Mouse (Mus musculus): ENCODE results near the gene Eif2s2.

Gene Eif2s2

DNA sequence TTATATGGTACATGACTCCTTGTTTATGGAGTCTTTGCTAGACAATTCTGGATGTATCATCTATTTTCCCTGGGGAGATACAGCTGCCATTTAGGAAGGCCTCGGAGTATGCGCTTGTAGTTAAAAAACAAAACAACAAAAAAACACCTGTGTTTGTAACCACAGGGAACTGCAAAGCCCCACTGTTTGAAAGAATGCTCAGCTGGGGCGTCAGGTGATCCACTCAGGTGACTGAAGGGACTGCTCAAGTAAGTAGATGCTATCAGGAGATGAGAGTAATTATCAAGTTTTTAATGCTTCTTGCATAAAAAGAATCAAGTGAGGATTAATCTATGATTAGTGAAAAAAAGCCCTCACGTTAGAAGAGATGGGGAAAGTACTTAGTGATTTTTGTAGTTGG lies 813 bp upstream of the Eif2s2 start:
- peak; percentile 78 for DNase-seq (ENCODE audit: low read depth, low spot score)

DNA sequence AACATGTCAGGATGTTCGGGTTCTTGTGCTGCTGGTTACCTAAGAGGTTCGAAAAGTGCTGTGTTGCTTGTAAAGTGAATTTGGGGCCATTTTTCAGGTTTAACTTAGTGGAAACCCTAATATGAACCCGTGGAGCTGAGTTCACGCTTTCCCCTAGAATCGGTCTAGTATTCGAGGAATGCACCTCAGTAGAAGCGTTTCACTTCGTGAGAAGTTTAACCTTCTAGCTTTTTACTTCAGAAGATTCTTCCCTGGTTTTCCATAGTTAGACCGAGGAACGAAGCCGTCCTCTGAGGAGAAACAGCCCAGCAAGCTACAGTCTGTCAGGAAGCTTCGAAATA lies 280 bp upstream of the Eif2s2 start:
- no peak for DNase-seq (ENCODE audit: low read depth, low spot score)

DNA sequence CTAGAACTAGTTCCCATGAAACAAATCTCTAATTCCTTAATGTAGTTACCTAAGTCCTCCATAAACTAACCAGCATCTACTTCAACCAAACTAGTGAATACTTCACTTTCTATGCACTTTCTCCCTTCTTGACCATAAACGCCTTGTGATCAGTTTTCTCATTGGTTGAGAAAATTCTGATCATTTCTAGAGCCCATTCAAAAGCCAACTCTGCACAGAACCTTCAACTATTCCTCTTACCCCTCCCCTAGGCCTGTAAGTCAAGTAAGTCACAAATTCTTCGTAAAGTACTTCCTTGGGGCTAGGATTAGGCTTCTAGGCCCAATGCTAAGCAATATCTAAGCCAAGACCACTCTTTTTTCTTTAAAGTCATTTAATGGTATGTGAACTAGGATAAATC lies 1.1 kb downstream of the Eif2s2 start:
- peak; percentile 58 for DNase-seq (ENCODE audit: low read depth, low spot score)

DNA sequence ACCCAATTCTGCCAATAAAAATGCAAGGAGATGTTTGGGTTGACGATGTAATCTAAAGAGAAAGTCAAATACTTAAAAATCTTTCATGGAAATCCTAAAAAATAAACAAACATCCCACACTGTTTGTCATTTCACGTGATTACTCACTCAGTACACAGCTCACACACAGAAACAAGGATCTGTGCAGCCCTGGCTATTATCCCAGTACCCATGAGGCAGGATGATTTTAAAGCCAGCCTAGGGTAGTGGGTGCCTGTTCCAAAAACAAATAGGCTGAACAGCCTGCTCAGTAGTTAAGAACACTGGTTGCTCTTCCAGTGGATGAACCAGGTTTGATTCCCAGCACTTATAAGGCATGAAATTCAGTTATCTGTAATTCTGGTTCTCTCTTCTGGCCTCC lies 16.1 kb downstream of the Eif2s2 start:
- DNase-seq (ENCODE audit: low read depth, low spot score): no peak

DNA sequence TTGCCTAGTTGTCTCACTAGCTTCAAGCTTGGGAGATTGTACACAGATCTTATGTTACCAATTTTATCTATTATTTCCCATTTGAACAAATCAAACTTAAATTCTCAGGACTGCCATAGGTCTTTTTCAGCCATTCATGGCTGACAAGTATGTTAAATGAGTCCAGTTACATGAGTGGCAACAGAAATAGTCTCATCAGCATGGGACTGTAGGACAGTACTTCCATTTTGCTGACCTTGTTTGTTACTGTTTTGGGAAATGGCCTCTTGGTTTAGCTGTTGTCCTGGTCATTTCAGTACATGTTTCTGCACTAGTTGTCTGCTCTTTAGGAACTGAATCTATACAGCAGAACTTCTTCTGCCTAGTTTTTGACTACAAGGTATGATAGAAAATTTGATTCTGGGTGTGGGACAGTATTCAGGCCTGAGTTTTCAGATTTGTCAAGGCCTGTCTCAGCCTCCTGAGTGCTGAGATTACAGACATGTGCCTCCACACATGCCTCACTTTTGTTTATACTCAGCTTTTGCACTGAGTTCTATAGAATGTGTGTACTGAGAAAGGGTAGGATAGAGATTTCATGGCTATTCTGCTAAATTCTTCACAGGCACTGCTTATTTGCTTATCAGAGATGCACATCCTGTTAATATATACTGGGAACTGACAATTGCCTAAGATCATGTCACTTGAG lies 22.6 kb downstream of the Eif2s2 start:
- DNase-seq (ENCODE audit: low read depth, low spot score): no peak

DNA sequence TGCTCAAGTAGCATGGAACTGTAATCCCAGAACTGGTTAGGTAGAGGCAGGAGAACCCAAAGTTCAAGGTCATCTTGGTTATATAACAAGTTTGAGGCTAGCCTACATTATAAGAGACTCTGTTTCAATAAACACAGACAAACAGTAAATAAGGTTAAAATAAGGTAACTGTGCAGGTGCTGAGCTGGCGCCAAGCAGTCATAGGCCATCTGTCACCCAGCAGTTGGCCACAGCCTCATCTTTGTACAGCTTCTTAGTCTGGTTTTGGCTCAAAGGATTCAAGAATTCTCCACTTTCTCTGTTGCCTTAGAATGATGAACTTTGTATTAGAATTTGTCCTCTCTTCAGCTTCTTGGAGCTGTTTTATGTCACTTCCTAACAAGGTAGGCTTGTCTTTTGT lies 24.6 kb downstream of the Eif2s2 start:
- no peak for DNase-seq (ENCODE audit: low read depth, low spot score)

DNA sequence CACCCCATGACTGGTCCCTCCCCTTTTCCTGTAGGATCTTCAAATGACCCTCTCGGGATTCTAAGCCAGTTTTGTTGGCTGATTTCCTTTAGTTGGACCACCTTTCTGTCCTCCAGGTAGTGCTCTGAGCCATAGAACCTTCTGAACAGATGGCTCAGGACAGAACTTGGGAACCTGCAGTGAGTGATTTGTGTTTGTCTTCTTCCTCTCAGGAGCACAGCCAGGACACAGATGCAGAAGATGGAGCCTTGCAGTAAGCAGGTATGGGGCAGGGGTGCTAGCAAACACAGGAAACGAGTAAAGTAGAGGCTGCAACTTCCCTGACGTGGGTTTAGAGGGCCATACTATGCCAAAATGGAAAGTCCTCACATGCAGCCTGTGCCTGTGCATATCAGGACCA lies 27.0 kb downstream of the Eif2s2 start:
- no peak for DNase-seq (ENCODE audit: low read depth, low spot score)

DNA sequence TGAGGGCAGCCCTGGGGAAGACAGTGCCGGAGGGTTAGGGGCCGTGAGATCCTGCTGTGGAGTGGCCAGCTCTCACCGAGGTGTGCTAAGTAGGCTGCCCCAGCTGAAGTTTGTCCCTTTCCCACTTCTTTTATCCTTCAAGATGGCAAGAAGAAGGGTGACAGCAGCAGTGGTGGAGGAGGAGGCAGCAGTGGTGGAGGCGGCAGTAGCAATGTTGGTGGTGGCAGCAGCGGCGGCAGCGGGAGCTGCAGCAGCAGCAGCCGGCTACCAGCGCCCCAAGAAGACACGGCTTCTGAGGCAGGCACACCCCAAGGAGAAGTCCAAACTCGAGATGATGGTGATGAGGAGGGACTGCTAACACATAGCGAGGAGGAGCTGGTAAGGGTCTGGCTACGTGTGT lies 29.1 kb downstream of the Eif2s2 start:
- DNase-seq (ENCODE audit: low read depth, low spot score): no peak

DNA sequence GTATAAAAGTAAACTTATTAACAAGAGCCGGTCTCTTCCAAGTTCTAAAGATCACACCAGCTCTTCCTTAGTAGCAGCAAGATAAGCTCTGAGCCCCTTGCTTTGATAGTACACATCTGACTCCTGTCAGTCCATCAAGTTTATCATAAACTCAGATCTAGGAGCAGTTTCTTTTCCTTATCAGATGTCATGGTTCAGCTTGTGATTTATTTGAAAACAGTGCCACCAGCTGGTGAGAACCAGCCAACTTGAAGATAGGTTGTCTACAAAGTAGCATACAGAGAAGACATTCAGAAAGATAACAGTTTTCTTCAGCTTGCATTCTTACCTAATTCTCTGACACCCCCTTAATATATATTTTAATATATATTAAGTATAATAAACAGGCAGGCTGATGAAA lies 37.4 kb downstream of the Eif2s2 start:
- peak; percentile 46 for DNase-seq (ENCODE audit: low read depth, low spot score)

DNA sequence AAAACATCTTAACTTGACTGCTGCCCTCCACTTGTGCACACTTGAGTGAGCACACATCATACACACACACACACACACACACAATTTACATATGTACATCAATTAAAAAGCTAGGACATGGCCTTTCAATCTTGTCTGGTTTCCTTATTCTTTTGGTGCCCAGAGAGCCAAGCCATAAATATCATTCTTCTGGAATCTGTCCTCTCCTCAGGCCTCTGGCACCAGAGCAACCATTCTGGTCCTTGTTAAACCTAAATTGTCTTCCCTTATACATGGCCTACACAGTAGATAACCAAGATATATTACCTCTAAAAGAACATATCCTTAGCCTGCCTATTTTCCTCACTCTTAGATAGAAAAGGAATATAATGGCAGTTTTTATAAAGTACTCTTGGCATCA lies 44.6 kb downstream of the Eif2s2 start:
- DNase-seq (ENCODE audit: low read depth, low spot score): no peak

DNA sequence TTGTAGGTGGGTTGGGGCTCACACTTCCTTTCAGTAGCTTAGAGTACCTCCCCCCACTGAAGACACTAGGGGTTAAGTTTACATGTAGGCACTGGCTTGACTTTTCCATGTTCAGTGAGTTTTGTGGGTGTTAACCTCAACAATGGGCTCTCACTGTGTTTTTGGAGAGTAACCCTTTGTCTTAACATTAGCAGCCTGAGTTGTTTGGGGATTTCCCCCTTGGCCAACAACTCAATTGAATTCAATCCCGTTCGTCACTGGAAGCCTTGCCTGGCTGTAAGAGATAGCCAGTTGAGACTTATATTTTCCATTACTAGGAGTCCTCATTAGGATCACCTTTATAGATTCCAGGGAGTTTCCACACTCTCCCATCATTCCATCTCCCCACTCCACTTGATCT lies 56.2 kb downstream of the Eif2s2 start:
- DNase-seq (ENCODE audit: low read depth, low spot score): peak; percentile 21

DNA sequence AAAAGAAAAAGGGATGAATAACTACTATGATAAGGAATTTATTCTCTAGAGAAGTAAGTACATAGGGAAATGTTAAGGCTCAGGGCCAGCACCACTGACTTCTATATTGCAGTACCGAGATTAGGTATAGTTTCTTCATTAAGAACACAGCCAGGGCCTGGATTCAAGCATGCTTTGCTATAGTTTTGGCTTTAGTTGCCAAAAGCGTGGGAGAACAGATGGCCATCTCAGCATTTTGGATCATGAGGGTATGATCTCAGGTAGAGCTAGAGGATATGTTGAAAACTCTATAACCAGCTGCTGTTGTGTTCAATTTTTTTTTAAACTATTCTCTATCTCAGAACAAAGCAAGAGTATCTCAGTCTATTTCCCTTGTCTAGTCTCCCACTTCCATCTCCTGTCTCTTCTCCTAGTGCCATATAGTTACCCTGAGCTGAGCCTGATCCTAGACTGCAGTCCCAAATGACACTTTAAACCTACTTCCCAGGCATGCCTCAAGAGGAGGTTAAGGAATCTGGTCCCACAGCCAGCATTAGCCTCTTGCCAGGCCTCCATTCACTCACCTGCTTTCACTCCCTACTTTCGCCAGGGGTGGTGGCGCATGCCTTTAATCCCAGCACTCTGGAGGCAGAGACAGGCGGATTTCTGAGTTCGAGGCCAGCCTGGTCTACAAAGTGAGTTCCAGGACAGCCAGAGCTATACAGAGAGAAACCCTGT lies 58.4 kb downstream of the Eif2s2 start:
- DNase-seq (ENCODE audit: low read depth, low spot score): peak; percentile 19

DNA sequence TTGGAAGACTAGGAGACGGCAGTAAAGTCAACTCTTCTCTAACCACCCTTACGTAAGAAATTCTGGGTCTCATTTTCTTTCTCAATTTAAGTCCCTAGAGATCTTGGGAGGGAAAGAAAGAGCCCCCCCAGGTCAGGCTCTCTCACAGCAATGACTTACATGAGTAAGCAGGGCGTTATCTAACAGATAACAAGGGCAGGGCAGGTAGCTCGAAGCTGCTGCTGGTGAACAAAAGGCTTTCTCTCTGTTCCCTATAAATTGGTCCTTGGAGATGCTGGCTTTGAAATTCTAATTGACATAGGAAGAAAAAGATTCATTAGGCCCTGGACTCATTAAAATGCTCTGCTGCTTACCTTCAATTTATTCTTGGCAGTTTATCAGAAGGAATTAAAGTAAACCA lies 60.3 kb downstream of the Eif2s2 start:
- DNase-seq (ENCODE audit: low read depth, low spot score): no peak

DNA sequence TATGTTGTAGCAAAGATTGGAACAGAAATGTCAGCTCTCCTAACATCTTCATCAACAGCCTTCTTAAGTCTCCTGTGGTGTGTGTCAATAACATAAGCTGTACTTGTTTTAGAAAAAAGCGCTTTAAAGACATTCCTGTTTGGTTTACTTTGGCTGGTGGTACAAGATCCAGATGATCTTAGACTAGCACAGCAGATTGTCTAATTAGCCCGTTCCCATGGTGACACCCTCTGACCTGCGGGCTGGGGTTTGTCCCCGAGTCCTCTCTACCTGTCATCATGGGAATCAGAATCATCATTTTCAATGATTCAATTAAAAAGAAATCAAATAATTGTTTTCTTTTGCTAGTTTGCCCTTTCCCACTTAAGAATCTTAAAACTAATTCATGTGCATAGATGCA lies 65.2 kb downstream of the Eif2s2 start:
- no peak for DNase-seq (ENCODE audit: low read depth, low spot score)

DNA sequence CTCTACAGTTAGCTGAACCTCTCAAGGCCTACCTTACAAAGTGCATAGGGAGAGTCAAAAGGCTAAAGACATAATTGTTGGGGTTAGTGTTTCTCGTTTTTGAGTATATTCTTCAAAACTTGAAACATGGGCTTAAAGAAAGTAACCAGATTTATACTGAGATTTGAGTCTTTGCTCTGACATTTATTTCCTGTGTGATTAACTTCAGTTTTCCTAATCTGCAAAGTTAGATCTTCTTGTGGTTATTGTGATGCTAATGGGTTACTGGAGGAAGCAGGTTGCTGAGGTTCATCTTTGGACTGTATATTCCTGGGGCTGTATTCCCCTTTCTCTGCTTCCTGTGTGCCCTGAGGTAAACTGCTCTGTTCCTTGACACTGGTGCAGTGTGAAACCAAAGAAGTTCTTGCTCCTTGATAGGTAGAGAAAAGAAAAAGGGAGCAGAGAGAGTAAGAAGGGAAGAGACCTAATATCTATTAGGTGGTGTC lies 66.6 kb downstream of the Eif2s2 start:
- no peak for DNase-seq (ENCODE audit: low read depth, low spot score)
